Comparison of ENCODE assay signal across 10 mouse cellular contexts in the genomic region with DNA sequence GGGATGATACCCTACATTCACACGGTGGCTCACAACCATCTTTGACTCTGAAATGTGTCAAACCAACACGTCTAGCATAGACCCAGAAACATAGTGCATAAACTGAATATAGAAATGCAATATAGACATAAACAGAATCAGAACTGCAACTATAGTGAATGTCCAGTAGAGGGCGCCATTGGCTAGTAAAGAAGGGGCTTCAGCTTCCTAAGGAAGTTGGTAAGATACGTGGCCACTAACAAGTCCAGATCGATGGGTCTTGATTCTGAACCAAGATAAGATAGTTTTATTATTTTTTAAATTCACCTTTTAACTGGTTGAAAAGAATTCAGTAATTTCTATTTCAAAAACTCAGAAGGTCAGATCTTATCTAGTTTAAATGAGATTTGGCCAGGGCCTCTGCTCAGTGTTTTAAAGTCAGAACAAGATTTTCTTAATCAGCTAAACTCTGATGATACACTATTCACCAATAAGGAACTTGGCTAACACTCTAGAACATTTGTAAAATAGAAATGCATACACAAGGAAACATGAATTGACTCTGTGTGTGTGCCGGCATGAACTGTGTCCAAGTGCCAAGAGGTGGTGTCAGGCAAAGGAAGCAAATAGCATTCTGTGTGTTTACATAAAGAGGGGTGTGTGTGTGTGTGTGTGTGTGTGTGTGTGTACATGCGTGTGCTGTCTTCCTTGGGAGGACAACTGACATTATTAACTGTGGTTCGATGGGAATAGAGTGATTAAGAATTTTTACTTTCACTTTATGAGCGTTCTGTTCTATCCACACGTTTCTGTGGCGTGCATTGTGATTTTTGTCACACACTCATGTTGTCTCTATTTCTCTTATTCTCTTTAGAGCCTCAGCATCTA. TPM values are rescaled to one million over a fixed set of nuclear protein-coding genes. Genes with fewer than 3 reads are reported as not detected.
DNase-seq lines count a peak whose midpoint lies in the region; ATAC-seq and TF ChIP-seq lines count a peak whose summit lies in the region.
"Had no signal": no experiment of that assay in that cellular context is flagged by ENCODE, and none has a peak within 500 bp of the region (broad histone marks: within the 10 kb centered on the region; RNA-seq: fewer than 3 reads in every experiment).

No protein-coding gene starts in this region.

- TF ChIP-seq EP300 in CH12.LX (IDR thresholded peaks at IDR 0.05; ENCODE audit: low read length), result 0 out of 2 replicates have a peak, but pooled peaks have one; percentile 11

- peak; percentile 70 to 94 for TF ChIP-seq CTCF in CH12.LX (conservative IDR thresholded peaks at IDR 0.05 in 1 of 2, IDR thresholded peaks at IDR 0.05 in 1 of 2; ENCODE audit: low read depth in 2 of 2, low read length in 2 of 2)

- no peak for ATAC-seq in hindbrain, embryonic 12.5 days (ENCODE audit: low FRiP score)
- ATAC-seq in cerebellum, adult (ENCODE audit: insufficient number of reproducible peaks, low FRiP score, low TSS enrichment), result peak; percentile 28; the same call in 1 of the 2 replicates
- peak; percentile 89 for ATAC-seq in megakaryocyte, adult 5-6 weeks (ENCODE audit: poor library complexity, severe bottlenecking)
- ATAC-seq in stomach, embryonic 14.5 days (ENCODE audit: insufficient number of reproducible peaks, insufficient read depth, low FRiP score, low read depth), result no peak

- H3K79me2 ChIP-seq in CH12.LX (replicated peaks; ENCODE audit: control insufficient read depth, extremely low read depth, insufficient read depth, poor library complexity, severe bottlenecking), result no peaks in the 10 kb centered on the region

- no peak overlapping the region for H3K9ac ChIP-seq in hindbrain, embryonic 12.5 days
- peak overlapping the region; percentile 61; the same call in 1 of the 2 replicates for H3K9ac ChIP-seq in CH12.LX (ENCODE audit: insufficient read depth, low read depth)
- no peak overlapping the region for H3K9ac ChIP-seq in stomach, embryonic 14.5 days (replicated peaks; ENCODE audit: low read depth, low read length)
- H3K9ac ChIP-seq: embryonic facial prominence, embryonic 12.5 days; neural tube, embryonic 12.5 days had no signal

- WGBS in hindbrain, embryonic 10.5 days, result 52% methylated on average over 11 of the region's 11 CpGs
- 54% methylated on average over 11 of the region's 11 CpGs for WGBS in hindbrain, embryonic 12.5 days
- 41% methylated on average over 11 of the region's 11 CpGs for WGBS in stomach, embryonic 14.5 days

- dilution Hi-C loops in CH12.LX (cut with MboI; ENCODE audit: extremely low pct_ligation_motif_present, extremely low pct_unique_long_range_greater_than_20kb, low sequenced_read_pairs), result no loop called here

- in situ Hi-C loops in CH12.LX (cut with MboI; ENCODE audit: low pct_ligation_motif_present, low pct_unique_long_range_greater_than_20kb, low sequenced_read_pairs), result no loop called here

- TF ChIP-seq POLR2A in CH12.LX (IDR thresholded peaks at IDR 0.05; ENCODE audit: low read depth, low read length), result no peak

- no peak overlapping the region for H3K4me2 ChIP-seq in hindbrain, embryonic 12.5 days (replicated peaks)
- H3K4me2 ChIP-seq in CH12.LX (ENCODE audit: insufficient read depth, low read depth, poor library complexity, severe bottlenecking), result peak overlapping the region; percentile 100
- peak overlapping the region; percentile 7; the same call in 1 of the 2 replicates for H3K4me2 ChIP-seq in stomach, embryonic 14.5 days (replicated peaks; ENCODE audit: low read depth, low read length)
- H3K4me2 ChIP-seq: embryonic facial prominence, embryonic 12.5 days; neural tube, embryonic 12.5 days had no signal

- H3K27ac ChIP-seq in hindbrain, embryonic 10.5 days, result no peak overlapping the region
- H3K27ac ChIP-seq in hindbrain, embryonic 12.5 days, result no peak overlapping the region
- peak overlapping the region; percentile 67; the same call in 1 of the 2 replicates for H3K27ac ChIP-seq in CH12.LX (ENCODE audit: insufficient read depth, low read depth)
- no peak overlapping the region for H3K27ac ChIP-seq in stomach, embryonic 14.5 days (ENCODE audit: low read length)
- H3K27ac ChIP-seq: embryonic facial prominence, embryonic 12.5 days; neural tube, embryonic 12.5 days had no signal

- peaks cover 7% of the 10 kb centered on the region; the same call in 1 of the 2 replicates for H3K4me1 ChIP-seq in hindbrain, embryonic 10.5 days (replicated peaks)
- H3K4me1 ChIP-seq in hindbrain, embryonic 12.5 days, result peaks cover 8% of the 10 kb centered on the region
- peaks cover 3 to 35% of the 10 kb centered on the region in 2 experiments for H3K4me1 ChIP-seq in CH12.LX (ENCODE audit: control insufficient read depth in 1 of 2, insufficient read depth in 2 of 2)
- H3K4me1 ChIP-seq in stomach, embryonic 14.5 days (ENCODE audit: control insufficient read depth, insufficient read depth, low read length), result 0 out of 2 replicates have a peak, but pooled peaks cover 2% of the 10 kb centered on the region
- H3K4me1 ChIP-seq: neural tube, embryonic 12.5 days had no signal

- no peak overlapping the region for H3K4me3 ChIP-seq in hindbrain, embryonic 10.5 days
- no peak overlapping the region for H3K4me3 ChIP-seq in hindbrain, embryonic 12.5 days
- H3K4me3 ChIP-seq in CH12.LX (replicated peaks in 1 of 3; ENCODE audit: low read depth in 2 of 3, low read length in 2 of 3, poor library complexity in 1 of 3), result peak overlapping the region; percentile 29 to 64 (median 32)
- no peak overlapping the region for H3K4me3 ChIP-seq in stomach, embryonic 14.5 days (ENCODE audit: low read depth, low read length)
- H3K4me3 ChIP-seq: embryonic facial prominence, embryonic 12.5 days; neural tube, embryonic 12.5 days had no signal

- peaks cover 6% of the 10 kb centered on the region; the same call in 1 of the 2 replicates for H3K9me3 ChIP-seq in hindbrain, embryonic 10.5 days
- no peaks in the 10 kb centered on the region; the same call in 1 of the 2 replicates for H3K9me3 ChIP-seq in hindbrain, embryonic 12.5 days (replicated peaks)
- H3K9me3 ChIP-seq in CH12.LX (replicated peaks; ENCODE audit: low read length), result peaks cover 11% of the 10 kb centered on the region
- no peaks in the 10 kb centered on the region for H3K9me3 ChIP-seq in stomach, embryonic 14.5 days (ENCODE audit: control insufficient read depth, low read depth, low read length)

- no peaks in the 10 kb centered on the region for H3K36me3 ChIP-seq in hindbrain, embryonic 10.5 days
- no peaks in the 10 kb centered on the region for H3K36me3 ChIP-seq in hindbrain, embryonic 12.5 days
- peaks cover 0 to 4% of the 10 kb centered on the region in 2 experiments for H3K36me3 ChIP-seq in CH12.LX (replicated peaks in 1 of 2; ENCODE audit: control insufficient read depth in 1 of 2, insufficient read depth in 1 of 2, low read length in 1 of 2)
- H3K36me3 ChIP-seq in stomach, embryonic 14.5 days (ENCODE audit: control insufficient read depth, insufficient read depth, low read length), result no peaks in the 10 kb centered on the region
- H3K36me3 ChIP-seq: embryonic facial prominence, embryonic 12.5 days; neural tube, embryonic 12.5 days had no signal

- DNase-seq in hindbrain, embryonic 10.5 days (ENCODE audit: low spot score), result peak; percentile 31
- peak; percentile 87 for DNase-seq in CH12.LX (ENCODE audit: extremely low read depth)
- peak; percentile 26 to 36 for DNase-seq in frontal cortex, postnatal 36 days (ENCODE audit: low spot score in 2 of 2)
- peak; percentile 48 for DNase-seq in kidney, postnatal 10 days

- no peaks in the 10 kb centered on the region for H3K27me3 ChIP-seq in hindbrain, embryonic 10.5 days (ENCODE audit: insufficient read depth, poor library complexity, severe bottlenecking)
- H3K27me3 ChIP-seq in hindbrain, embryonic 12.5 days, result no peaks in the 10 kb centered on the region
- H3K27me3 ChIP-seq in CH12.LX (replicated peaks), result no peaks in the 10 kb centered on the region
- no peaks in the 10 kb centered on the region for H3K27me3 ChIP-seq in stomach, embryonic 14.5 days (ENCODE audit: control insufficient read depth, insufficient read depth, low read length)
- H3K27me3 ChIP-seq: embryonic facial prominence, embryonic 12.5 days; neural tube, embryonic 12.5 days had no signal

- TF ChIP-seq RAD21 in CH12.LX (IDR thresholded peaks at IDR 0.05; ENCODE audit: low read depth, low read length), result peak; percentile 98

TF ChIP-seq in CH12.LX, 34 proteins besides CTCF, POLR2A, EP300 and RAD21 (continues in another document):
- TF ChIP-seq HCFC1 (IDR thresholded peaks at IDR 0.05; ENCODE audit: low read depth, low read length), result 0 out of 2 replicates have a peak, but pooled peaks have one; percentile 12
- 0 out of 2 replicates have a peak, but pooled peaks have one; percentile 46 for TF ChIP-seq RCOR1 (conservative IDR thresholded peaks at IDR 0.05; ENCODE audit: low read depth, low read length)
- TF ChIP-seq MYC (IDR thresholded peaks at IDR 0.05; ENCODE audit: low read depth, low read length), result no peak

RNA-seq across cellular contexts. Expression of a gene that starts 19.9 kb away (rescaled TPM):
- polyA plus RNA-seq in hindbrain, embryonic 10.5 days (2016; fragmentation: Nextera tagmentation; extraction: Ambion mirVana), result 47.5 and 52.3 TPM in 2 replicates
- 60.6 TPM in 2 replicates for polyA plus RNA-seq in hindbrain, embryonic 12.5 days (2016; fragmentation: Nextera tagmentation; extraction: Ambion mirVana)
- total RNA-seq in CH12.LX (2012; rRNA removed), result 20.5 and 20.9 TPM in 2 replicates
- total RNA-seq in CH12.LX (2014; rRNA removed), result 45.3 and 48.4 TPM in 2 replicates
- 28.1 and 28.4 TPM in 2 replicates for polyA plus RNA-seq in CH12.LX (2012; ENCODE audit: insufficient read length, low read depth)
- total RNA-seq in megakaryocyte, adult 5-6 weeks (2015), result 81.7 and 82.1 TPM in 2 replicates
- total RNA-seq in megakaryocyte, adult 5-6 weeks (2017), result 93.8 and 106 TPM in 2 replicates
- polyA plus RNA-seq in stomach, embryonic 14.5 days (2014; fragmentation: Nextera tagmentation; extraction: Ambion mirVana), result 68.7 and 71.3 TPM in 2 replicates

RNA-seq across cellular contexts. Expression of a gene that starts 22.7 kb away (rescaled TPM):
- polyA plus RNA-seq in hindbrain, embryonic 10.5 days (2016; fragmentation: Nextera tagmentation; extraction: Ambion mirVana), result 0.14 TPM in 1 of 2 replicates, not detected in the other
- polyA plus RNA-seq in hindbrain, embryonic 12.5 days (2016; fragmentation: Nextera tagmentation; extraction: Ambion mirVana), result 0.14 and 0.18 TPM in 2 replicates
- total RNA-seq in CH12.LX (2012; rRNA removed) (1.9 and 3.3 TPM in 2 replicates), CH12.LX (2014; rRNA removed) (4.7 and 4.8 TPM in 2 replicates)
- polyA plus RNA-seq in CH12.LX (2012; ENCODE audit: insufficient read length, low read depth), result 8.9 and 9.9 TPM in 2 replicates
- 29.8 and 31.3 TPM in 2 replicates for total RNA-seq in megakaryocyte, adult 5-6 weeks (2015)
- total RNA-seq in megakaryocyte, adult 5-6 weeks (2017), result 25.1 and 32.3 TPM in 2 replicates
- polyA plus RNA-seq in stomach, embryonic 14.5 days (2014; fragmentation: Nextera tagmentation; extraction: Ambion mirVana), result 0.18 and 0.19 TPM in 2 replicates
- polyA plus RNA-seq: neural tube, embryonic 12.5 days had no signal

RNA-seq across cellular contexts. Expression of a gene that starts 27.0 kb away (rescaled TPM):
- 6.4 and 7.7 TPM in 2 replicates for polyA plus RNA-seq in hindbrain, embryonic 10.5 days (2016; fragmentation: Nextera tagmentation; extraction: Ambion mirVana)
- 5.1 and 5.9 TPM in 2 replicates for polyA plus RNA-seq in hindbrain, embryonic 12.5 days (2016; fragmentation: Nextera tagmentation; extraction: Ambion mirVana)
- 2.9 and 3.3 TPM in 2 replicates for total RNA-seq in CH12.LX (2012; rRNA removed)
- 1.5 and 1.7 TPM in 2 replicates for total RNA-seq in CH12.LX (2014; rRNA removed)
- 0.87 and 0.93 TPM in 2 replicates for polyA plus RNA-seq in CH12.LX (2012; ENCODE audit: insufficient read length, low read depth)
- total RNA-seq in megakaryocyte, adult 5-6 weeks (2015), result 0.83 and 1.6 TPM in 2 replicates
- 0.45 and 0.48 TPM in 2 replicates for total RNA-seq in megakaryocyte, adult 5-6 weeks (2017)
- polyA plus RNA-seq in stomach, embryonic 14.5 days (2014; fragmentation: Nextera tagmentation; extraction: Ambion mirVana), result 15.8 and 16.4 TPM in 2 replicates

Comparison
In these comparisons a context has a peak if more than half of its experiments do, and no peak if none do; other contexts are left out.
1. DNase-seq: peak in every context shown above with its lines; median percentile 87 in CH12.LX; 48 in kidney, postnatal 10 days; 31 in hindbrain, embryonic 10.5 days; 31 in frontal cortex, postnatal 36 days.
2. H3K4me3 ChIP-seq: peak in CH12.LX (3 of 3); none in hindbrain, embryonic 10.5 days (single experiment), hindbrain, embryonic 12.5 days (single experiment) and stomach, embryonic 14.5 days (single experiment).
3. ATAC-seq: peak in cerebellum, adult (single experiment) and megakaryocyte, adult 5-6 weeks (single experiment); none in hindbrain, embryonic 12.5 days (single experiment) and stomach, embryonic 14.5 days (single experiment).